15 mouse cellular contexts compared by ENCODE assay signal in the genomic region with DNA sequence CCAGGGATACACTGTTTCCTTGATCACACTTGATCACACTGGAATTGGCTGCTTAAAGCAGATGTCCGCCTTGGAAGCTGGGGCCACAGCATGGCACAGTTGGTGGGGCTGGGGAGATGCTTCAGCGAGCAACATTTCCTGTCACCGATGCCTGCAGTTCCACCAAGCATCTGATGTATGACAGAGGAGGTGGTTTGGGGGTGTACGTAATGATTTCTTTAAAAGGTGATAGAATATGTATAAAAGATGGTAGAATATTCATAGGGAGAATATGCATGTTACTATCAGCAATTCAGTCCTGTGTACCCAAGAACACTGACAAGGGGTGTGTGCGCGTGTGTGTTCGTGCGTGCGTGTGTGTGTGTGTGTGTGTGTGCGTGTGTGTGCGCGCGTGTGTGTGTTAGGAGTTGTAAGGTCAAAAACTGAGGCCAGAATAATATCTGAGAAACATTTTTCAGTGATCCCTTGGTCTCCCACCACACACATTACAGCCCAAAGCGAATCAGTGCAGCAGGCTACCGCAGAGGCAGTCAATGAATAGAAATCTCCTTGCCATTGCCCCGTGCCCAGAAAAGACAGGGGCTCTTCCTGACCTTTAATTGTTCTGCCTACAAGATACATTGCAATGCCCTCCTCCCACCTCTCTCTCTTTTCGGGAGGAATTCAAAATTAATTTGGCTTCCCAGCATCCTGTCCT.
DNase-seq lines count a peak whose midpoint lies in the region; ATAC-seq and TF ChIP-seq lines count a peak whose summit lies in the region.
"Had no signal": no experiment of that assay in that cellular context is flagged by ENCODE, and none has a peak within 500 bp of the region (broad histone marks: within the 10 kb centered on the region; RNA-seq: fewer than 3 reads in every experiment).

No protein-coding gene starts in this region.

- intact Hi-C loops in heart, postnatal 36 days (cut with DNase I) = no loop called here

- TF ChIP-seq CTCF in forebrain, postnatal 0 days (IDR thresholded peaks at IDR 0.05; ENCODE audit: low read depth) = no peak
- no peak for TF ChIP-seq CTCF in kidney, adult 2 months (conservative IDR thresholded peaks at IDR 0.05; ENCODE audit: insufficient read depth, insufficient read length, low read depth, low read length)

- H3K36me3 ChIP-seq in neural tube, embryonic 12.5 days = no peaks in the 10 kb centered on the region
- no peaks in the 10 kb centered on the region for H3K36me3 ChIP-seq in forebrain, postnatal 0 days (ENCODE audit: insufficient read depth)
- no peaks in the 10 kb centered on the region for H3K36me3 ChIP-seq in midbrain, embryonic 10.5 days
- no peaks in the 10 kb centered on the region for H3K36me3 ChIP-seq in neural tube, embryonic 15.5 days
- H3K36me3 ChIP-seq in kidney, adult 2 months (ENCODE audit: control insufficient read depth, insufficient read depth, low read length) = no peaks in the 10 kb centered on the region
- H3K36me3 ChIP-seq: G1E had no signal

- no peaks in the 10 kb centered on the region for H3K9me3 ChIP-seq in neural tube, embryonic 12.5 days
- H3K9me3 ChIP-seq in forebrain, postnatal 0 days (ENCODE audit: low read length) = no peaks in the 10 kb centered on the region
- no peaks in the 10 kb centered on the region for H3K9me3 ChIP-seq in midbrain, embryonic 10.5 days (replicated peaks)
- H3K9me3 ChIP-seq in neural tube, embryonic 15.5 days (replicated peaks) = no peaks in the 10 kb centered on the region

- no peak overlapping the region for H3K4me2 ChIP-seq in neural tube, embryonic 12.5 days (replicated peaks)
- H3K4me2 ChIP-seq in forebrain, postnatal 0 days (ENCODE audit: low read depth) = no peak overlapping the region
- H3K4me2 ChIP-seq in neural tube, embryonic 15.5 days = no peak overlapping the region
- H3K4me2 ChIP-seq: lung, embryonic 14.5 days had no signal

- no peak overlapping the region for H3K27ac ChIP-seq in neural tube, embryonic 12.5 days
- peak overlapping the region; percentile 69 for H3K27ac ChIP-seq in forebrain, postnatal 0 days (ENCODE audit: low read depth, low read length)
- H3K27ac ChIP-seq in midbrain, embryonic 10.5 days (replicated peaks) = peak overlapping the region; percentile 70
- H3K27ac ChIP-seq in neural tube, embryonic 15.5 days (replicated peaks) = peak overlapping the region; percentile 20; the same call in 1 of the 2 replicates
- H3K27ac ChIP-seq in kidney, adult 2 months (ENCODE audit: insufficient read depth, low read depth, low read length) = no peak overlapping the region
- H3K27ac ChIP-seq: gastrocnemius, adult 2 months had no signal

- DNase-seq in neural tube, embryonic 10.5 days (ENCODE audit: extremely low spot score, low spot score) = no peak
- no peak for DNase-seq in forebrain, postnatal 0 days
- DNase-seq in midbrain, embryonic 10.5 days (ENCODE audit: low spot score) = peak; percentile 16
- no peak for DNase-seq in kidney, adult 2 months
- DNase-seq in urinary bladder, adult 18-20 months (ENCODE audit: low spot score in 2 of 2) = no peak
- no peak for DNase-seq in heart, postnatal 36 days
- DNase-seq: adrenal gland, postnatal 10 days; cerebellum, postnatal 25 days; gastrocnemius, adult 2 months; heart, postnatal 14 days; kidney, adult 11 months; lung, embryonic 14.5 days had no signal

- H3K27me3 ChIP-seq in neural tube, embryonic 12.5 days (replicated peaks) = no peaks in the 10 kb centered on the region
- no peaks in the 10 kb centered on the region for H3K27me3 ChIP-seq in forebrain, postnatal 0 days (ENCODE audit: insufficient read depth, low read length)
- no peaks in the 10 kb centered on the region for H3K27me3 ChIP-seq in midbrain, embryonic 10.5 days (ENCODE audit: low read depth, poor library complexity, severe bottlenecking)
- H3K27me3 ChIP-seq in neural tube, embryonic 15.5 days (replicated peaks) = no peaks in the 10 kb centered on the region
- no peaks in the 10 kb centered on the region for H3K27me3 ChIP-seq in kidney, adult 2 months (replicated peaks; ENCODE audit: control insufficient read depth, insufficient read depth, low read length)

- H3K9ac ChIP-seq in neural tube, embryonic 12.5 days = no peak overlapping the region
- H3K9ac ChIP-seq in forebrain, postnatal 0 days = 0 out of 2 replicates have a peak overlapping the region, but pooled peaks have one; percentile 10
- H3K9ac ChIP-seq in neural tube, embryonic 15.5 days (replicated peaks) = no peak overlapping the region
- H3K9ac ChIP-seq: lung, embryonic 14.5 days had no signal

- no peak for TF ChIP-seq POLR2A in kidney, adult 2 months (IDR thresholded peaks at IDR 0.05; ENCODE audit: low read depth, low read length)

- no peak overlapping the region for H3K4me3 ChIP-seq in neural tube, embryonic 12.5 days
- no peak overlapping the region for H3K4me3 ChIP-seq in forebrain, postnatal 0 days (ENCODE audit: low read depth, low read length)
- no peak overlapping the region for H3K4me3 ChIP-seq in midbrain, embryonic 10.5 days
- no peak overlapping the region for H3K4me3 ChIP-seq in neural tube, embryonic 15.5 days (replicated peaks)
- H3K4me3 ChIP-seq in kidney, adult 2 months (ENCODE audit: insufficient read depth, low read depth, low read length) = no peak overlapping the region
- H3K4me3 ChIP-seq: gastrocnemius, adult 2 months had no signal

- peaks cover 17% of the 10 kb centered on the region for H3K4me1 ChIP-seq in neural tube, embryonic 12.5 days
- H3K4me1 ChIP-seq in forebrain, postnatal 0 days (ENCODE audit: insufficient read depth) = peaks cover 12% of the 10 kb centered on the region
- H3K4me1 ChIP-seq in midbrain, embryonic 10.5 days = peaks cover 39% of the 10 kb centered on the region
- peaks cover 27% of the 10 kb centered on the region for H3K4me1 ChIP-seq in neural tube, embryonic 15.5 days
- no peaks in the 10 kb centered on the region for H3K4me1 ChIP-seq in kidney, adult 2 months (ENCODE audit: control insufficient read depth, insufficient read depth, low read length)

- 0 out of 2 replicates have a peak, but pooled peaks have one; percentile 25 for ATAC-seq in neural tube, embryonic 12.5 days (ENCODE audit: low FRiP score, low read depth)
- ATAC-seq in forebrain, postnatal 0 days = peak; percentile 65
- 0 out of 2 replicates have a peak, but pooled peaks have one; percentile 45 for ATAC-seq in neural tube, embryonic 15.5 days (ENCODE audit: low FRiP score)

- 71% methylated on average over 17 of the region's 17 CpGs for WGBS in neural tube, embryonic 12.5 days
- 62% methylated on average over 17 of the region's 17 CpGs for WGBS in forebrain, postnatal 0 days
- 76% methylated on average over 17 of the region's 17 CpGs for WGBS in midbrain, embryonic 10.5 days
- WGBS in neural tube, embryonic 15.5 days = 63% methylated on average over 17 of the region's 17 CpGs
- 70% methylated on average over 17 of the region's 17 CpGs for WGBS in kidney, adult 2 months

Comparison
In these comparisons a context has a peak if more than half of its experiments do, and no peak if none do; other contexts are left out.
1. H3K27ac ChIP-seq: peak in forebrain, postnatal 0 days (single experiment), midbrain, embryonic 10.5 days (single experiment) and neural tube, embryonic 15.5 days (single experiment); none in neural tube, embryonic 12.5 days (single experiment) and kidney, adult 2 months (single experiment).
2. Peak in every context shown above with its lines, with median percentiles within 50 percentile points of each other: ATAC-seq.